Mouse (Mus musculus) midbrain, postnatal 0 days (tissue): ENCODE measurements at regions not wholly inside any gene's neighbourhood (a gene's known extent, or its start where the extent isn't known, plus 50 kb on each side); places are given as distances from the start of the nearest gene placed in this dataset.

Experiments
- ATAC-seq: fragments of 200-750 bp; cut with Nextera tagmentation; 2 replicates; pipeline ENCODE4 v1.8.0; 2017; ENCODE audit warnings: moderate number of reproducible peaks, mild to moderate bottlenecking, moderate TSS enrichment, moderate library complexity; ENCODE audit not compliant: low FRiP score
- DNase-seq: peaks from one replicate; pipeline ENCODE4 v3.0.0-alpha.2; 2015; ENCODE audit warnings: low spot score
- H3K27ac ChIP-seq: fragments of 300-500 bp; sonication (generic); 2 replicates; pipeline ENCODE4 v1.5.1; 2014; ENCODE audit warnings: low read depth, mild to moderate bottlenecking, low read length, mixed read lengths
- H3K27me3 ChIP-seq: fragments of 300-500 bp; sonication (generic); 2 replicates; pipeline ENCODE4 v1.6.1; 2014; ENCODE audit warnings: low read length, control low read depth, mixed read lengths; ENCODE audit not compliant: insufficient read depth
- H3K36me3 ChIP-seq: fragments of 300-500 bp; sonication (generic); 2 replicates; pipeline ENCODE4 v1.6.1; 2014; ENCODE audit warnings: low read length, control low read depth, mixed read lengths; ENCODE audit not compliant: insufficient read depth
- H3K4me1 ChIP-seq: fragments of 300-500 bp; sonication (generic); 2 replicates; pipeline ENCODE4 v1.6.1; 2014; ENCODE audit warnings: mild to moderate bottlenecking, control low read depth, antibody characterized with exemption, low read length, mixed read lengths; ENCODE audit not compliant: insufficient read depth
- H3K4me2 ChIP-seq: fragments of 300-500 bp; sonication (generic); 2 replicates; pipeline ENCODE4 v1.6.1; 2014; ENCODE audit warnings: low read depth, mild to moderate bottlenecking, low read length, mixed read lengths; ENCODE audit not compliant: poor library complexity, severe bottlenecking
- H3K4me3 ChIP-seq: fragments of 300-500 bp; sonication (generic); 2 replicates; pipeline ENCODE4 v1.5.1; 2014; ENCODE audit warnings: low read depth, mild to moderate bottlenecking, low read length, moderate library complexity
- H3K9ac ChIP-seq: fragments of 300-500 bp; sonication (generic); replicated peaks from 2 replicates; pipeline ENCODE4 v1.6.1; 2014; ENCODE audit warnings: mild to moderate bottlenecking, low read length, moderate library complexity, mixed read lengths; ENCODE audit not compliant: poor library complexity, severe bottlenecking
- H3K9me3 ChIP-seq: fragments of 300-500 bp; sonication (generic); 2 replicates; pipeline ENCODE4 v1.6.1; 2016; ENCODE audit warnings: low read length, control low read depth
- CTCF ChIP-seq: IDR thresholded peaks from 2 replicates; pipeline ENCODE4 v1.5.1; 2016; ENCODE audit warnings: antibody characterized with exemption, mild to moderate bottlenecking
- WGBS: fragments of 180-500 bp; shearing (Covaris S2); extraction: QIAGEN DNeasy Blood & Tissue Kit; methylation state at CpG from one replicate; pipeline ENCODE4 v1.1.7; 2014; 5-methylcytosine and 5-hydroxymethylcytosine counted together

GRCm38 (mm10) chr3:42582311-42582710 is 839.9 kb downstream of the D3Ertd751e start:
- H3K4me2 ChIP-seq: no peak overlapping the region
- TF ChIP-seq CTCF: no peak
- H3K9ac ChIP-seq: no peak overlapping the region
- no peaks in the 10 kb centered on the region for H3K4me1 ChIP-seq
- no peak overlapping the region for H3K27ac ChIP-seq
- H3K36me3 ChIP-seq: no peaks in the 10 kb centered on the region
- no peaks in the 10 kb centered on the region for H3K9me3 ChIP-seq
- 16% methylated on average over 1 of the region's 1 CpGs for WGBS
- DNase-seq (no peak), ATAC-seq (no peak)
- no peaks in the 10 kb centered on the region for H3K27me3 ChIP-seq
- no peak overlapping the region for H3K4me3 ChIP-seq

GRCm38 (mm10) chr3:42587296-42587932 is 845.0 kb downstream of the D3Ertd751e start:
- H3K4me1 ChIP-seq: no peaks in the 10 kb centered on the region
- H3K27ac ChIP-seq: no peak overlapping the region
- H3K36me3 ChIP-seq: no peaks in the 10 kb centered on the region
- TF ChIP-seq CTCF: no peak
- H3K4me2 ChIP-seq: no peak overlapping the region
- H3K9me3 ChIP-seq: no peaks in the 10 kb centered on the region
- DNase-seq (no peak), ATAC-seq (no peak)
- WGBS: 72% methylated on average over 6 of the region's 6 CpGs
- H3K4me3 ChIP-seq: no peak overlapping the region
- no peak overlapping the region for H3K9ac ChIP-seq
- no peaks in the 10 kb centered on the region for H3K27me3 ChIP-seq

GRCm38 (mm10) chr3:42589516-42589915 is 847.1 kb downstream of the D3Ertd751e start:
- no peak overlapping the region for H3K4me3 ChIP-seq
- no peak overlapping the region for H3K4me2 ChIP-seq
- no peak for ATAC-seq
- no peak for TF ChIP-seq CTCF
- DNase-seq: no peak
- no peaks in the 10 kb centered on the region for H3K36me3 ChIP-seq
- no peaks in the 10 kb centered on the region for H3K4me1 ChIP-seq
- no peak overlapping the region for H3K27ac ChIP-seq
- no peaks in the 10 kb centered on the region for H3K27me3 ChIP-seq
- H3K9me3 ChIP-seq: no peaks in the 10 kb centered on the region
- WGBS: 88% methylated on average over 2 of the region's 2 CpGs
- no peak overlapping the region for H3K9ac ChIP-seq

- Histone ChIP-seq H3K4me1 (no peaks in the 10 kb centered on the region), H3K27me3 (no peaks in the 10 kb centered on the region), H3K4me3 (no peak overlapping the region), H3K36me3 (no peaks in the 10 kb centered on the region), H3K9ac (no peak overlapping the region), H3K4me2 (no peak overlapping the region), H3K9me3 (no peaks in the 10 kb centered on the region), H3K27ac (no peak overlapping the region)
- no peak for TF ChIP-seq CTCF
- ATAC-seq (no peak), DNase-seq (no peak)
- 91% methylated on average over 2 of the region's 2 CpGs for WGBS
Observed at GRCm38 (mm10) chr3:42590126-42590525, 847.7 kb downstream of the D3Ertd751e start.

- ATAC-seq: no peak
- 80% methylated on average over 6 of the region's 6 CpGs for WGBS
Observed at GRCm38 (mm10) chr3:42593792-42594433, 851.5 kb downstream of the D3Ertd751e start.

GRCm38 (mm10) chr3:42596686-42597085 is 854.3 kb downstream of the D3Ertd751e start:
- DNase-seq: no peak
- no peak for ATAC-seq

More at GRCm38 (mm10) chr3:42593792-42594433, 851.5 kb downstream of the D3Ertd751e start:
- Histone ChIP-seq H3K27me3 (no peaks in the 10 kb centered on the region), H3K4me3 (no peak overlapping the region), H3K9ac (no peak overlapping the region), H3K4me2 (no peak overlapping the region), H3K9me3 (no peaks in the 10 kb centered on the region), H3K27ac (no peak overlapping the region), H3K36me3 (no peaks in the 10 kb centered on the region), H3K4me1 (no peaks in the 10 kb centered on the region)
- TF ChIP-seq CTCF: no peak
- no peak for DNase-seq

More at GRCm38 (mm10) chr3:42596686-42597085, 854.3 kb downstream of the D3Ertd751e start:
- Histone ChIP-seq H3K4me3 (no peak overlapping the region), H3K36me3 (no peaks in the 10 kb centered on the region), H3K27me3 (no peaks in the 10 kb centered on the region), H3K9ac (no peak overlapping the region), H3K9me3 (no peaks in the 10 kb centered on the region), H3K27ac (no peak overlapping the region), H3K4me1 (no peaks in the 10 kb centered on the region), H3K4me2 (no peak overlapping the region)
- no peak for TF ChIP-seq CTCF
- WGBS: 90% methylated on average over 1 of the region's 1 CpGs
